Mouse (Mus musculus): ENCODE measurements around the gene Dus2.
"Not testable (repeated sequence)": the region's sequence is repeated elsewhere in the genome, so short reads cannot be mapped to it uniquely, and the experiment has no call there.

Dus2 gene

GRCm38 (mm10) chr8:105990856-105991387 is at the start of gene Dus2:
Dus2 (plus strand) TSS chr8:105991337.
- peak; percentile 46 for DNase-seq (ENCODE audit: low spot score)

- no peak for DNase-seq (ENCODE audit: low spot score)
Measured at GRCm38 (mm10) chr8:105942026-105942425, 49.1 kb upstream of the Dus2 start.

- no peak for DNase-seq (ENCODE audit: low spot score)
Measured at GRCm38 (mm10) chr8:105942542-105942941, 48.6 kb upstream of the Dus2 start.

DNA sequence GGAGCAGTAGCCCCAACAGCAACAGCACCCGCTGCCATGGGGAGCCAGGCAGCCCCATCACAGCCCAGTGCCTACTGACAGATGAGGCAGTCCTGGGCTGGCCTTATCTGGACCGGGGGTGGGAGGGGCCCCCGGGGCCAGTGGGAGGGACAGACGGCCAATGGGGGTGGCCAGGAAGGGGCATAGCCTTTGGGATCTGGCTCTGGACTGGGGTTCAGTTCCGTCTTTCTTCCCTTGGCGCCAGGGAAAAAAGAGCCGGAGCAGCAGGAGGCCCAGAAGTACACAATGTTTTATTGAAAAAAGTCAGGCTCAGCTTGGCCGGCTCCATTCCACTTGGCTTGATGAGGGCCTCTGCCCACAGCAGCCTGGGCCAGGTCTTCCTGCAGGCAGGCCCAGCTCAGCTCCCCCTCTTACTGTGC is 47.8 kb upstream of the Dus2 start, which contains the start of gene Lcat:
Lcat (minus strand) TSS at position 62 of the 419 bp plus-strand sequence.
- no peak for DNase-seq (ENCODE audit: low spot score)

- DNase-seq (ENCODE audit: low spot score), result no peak
Measured at GRCm38 (mm10) chr8:105949350-105949749, 41.8 kb upstream of the Dus2 start.

DNA sequence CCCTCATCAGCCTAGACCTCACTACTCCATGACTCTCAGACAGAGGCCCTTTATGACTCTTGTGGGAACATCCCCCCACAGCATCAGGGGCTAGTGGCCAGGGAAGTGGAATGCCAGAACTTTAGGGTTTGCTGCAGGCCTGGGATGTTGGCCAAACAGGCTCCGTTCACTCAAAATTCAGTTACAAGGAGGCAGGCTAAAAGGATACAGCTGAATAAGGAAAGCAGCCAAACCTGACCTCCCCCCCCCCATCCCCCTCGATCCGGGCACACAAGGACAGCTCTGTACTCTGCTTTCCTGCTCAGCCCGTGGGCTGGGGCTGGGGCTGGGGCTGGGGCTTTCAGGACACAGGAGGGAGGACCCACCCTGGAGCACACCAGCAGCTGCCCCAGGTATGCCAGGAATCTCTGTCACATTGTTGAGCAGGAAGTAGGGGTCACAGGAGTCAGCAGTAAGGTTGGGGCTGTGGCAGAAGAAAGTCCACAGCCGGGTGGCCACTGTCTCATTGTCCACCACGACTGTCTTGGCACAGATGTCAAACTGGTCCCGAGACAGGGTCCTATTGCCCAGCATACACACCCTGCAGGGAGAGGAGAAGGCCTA is 40.0 kb upstream of the Dus2 start:
- no peak for DNase-seq (ENCODE audit: low spot score)

DNA sequence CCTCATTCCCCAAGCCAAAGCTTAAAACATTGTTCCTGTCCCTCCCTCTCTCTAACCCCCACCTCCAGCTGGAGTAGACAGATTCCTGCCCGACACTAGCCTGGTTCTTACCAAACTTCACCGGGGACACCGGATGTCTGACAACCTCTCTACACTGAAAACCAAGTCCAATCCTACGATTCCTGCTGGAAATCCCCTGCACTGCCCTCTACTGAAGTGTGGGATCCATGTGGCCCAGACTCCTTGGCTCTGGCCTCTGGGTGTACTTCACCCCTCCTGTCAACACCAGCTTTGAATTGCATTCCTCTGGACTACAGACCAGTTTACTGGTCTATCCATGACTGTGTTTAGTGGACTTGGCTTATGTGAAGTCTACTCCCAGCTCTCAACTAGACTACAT is 34.6 kb upstream of the Dus2 start:
- DNase-seq (ENCODE audit: low spot score), result no peak

DNA sequence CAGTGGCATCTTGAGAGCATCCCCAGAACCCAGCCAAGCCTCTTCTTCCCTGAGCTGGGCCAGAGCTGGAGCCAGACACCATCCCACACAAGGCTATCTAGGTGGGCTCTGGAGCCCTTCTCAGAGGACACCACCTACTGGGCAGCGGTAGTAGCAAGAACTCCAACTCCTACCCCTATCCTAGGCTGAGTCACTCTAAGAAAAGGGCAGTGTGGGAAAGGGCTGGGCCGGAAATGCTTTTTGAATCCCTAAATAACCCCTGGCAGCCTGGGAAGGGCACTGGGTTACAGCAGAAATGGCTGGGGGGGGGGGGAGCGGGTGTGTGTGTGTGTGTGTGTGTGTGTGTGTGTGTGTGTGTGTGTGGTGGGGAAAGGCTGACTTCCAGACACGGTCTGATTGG is 33.3 kb upstream of the Dus2 start:
- no peak for DNase-seq (ENCODE audit: low spot score)

GRCm38 (mm10) chr8:105959350-105959749 is 31.8 kb upstream of the Dus2 start:
- no peak for DNase-seq (ENCODE audit: low spot score)

DNA sequence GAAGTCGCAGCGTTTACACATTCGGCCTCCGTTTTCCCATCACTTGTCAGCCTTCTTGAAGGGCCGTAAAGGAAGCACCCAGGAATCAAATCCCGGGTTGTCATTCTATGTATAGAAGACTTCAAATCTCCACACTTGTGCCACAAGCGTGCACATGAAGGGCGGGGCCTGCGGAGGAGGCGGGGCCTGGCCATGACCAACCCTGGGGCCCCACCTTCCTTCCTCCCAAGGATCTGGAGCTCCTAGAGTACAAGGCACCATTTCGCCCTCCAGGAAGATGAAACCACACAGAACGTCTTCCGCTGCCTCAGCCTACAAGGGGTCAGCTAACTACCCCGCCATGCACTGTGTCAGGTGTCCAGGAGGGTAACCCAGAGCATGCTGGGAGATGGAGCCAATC is 30.0 kb upstream of the Dus2 start:
- no peak for DNase-seq (ENCODE audit: low spot score)

DNA sequence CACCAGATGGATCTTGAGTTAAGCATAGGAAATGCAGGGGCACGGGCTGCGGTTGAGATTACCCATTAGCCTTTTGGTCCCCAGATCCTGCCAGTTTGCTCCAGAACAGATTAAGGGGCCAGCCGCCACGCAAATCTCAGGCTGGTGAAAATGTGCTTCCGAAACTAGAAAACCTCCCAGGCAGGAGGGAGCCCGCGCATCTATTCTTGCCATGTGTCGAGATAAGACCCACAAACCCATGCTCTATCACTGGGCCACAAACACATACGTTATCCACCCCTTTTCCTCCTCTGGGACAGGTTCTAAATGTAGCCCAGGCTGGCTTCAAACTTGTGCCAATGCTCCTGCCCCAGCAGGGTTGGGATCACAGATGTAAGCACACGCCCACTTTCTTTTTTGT is 29.6 kb upstream of the Dus2 start:
- no peak for DNase-seq (ENCODE audit: low spot score)

GRCm38 (mm10) chr8:105964506-105965265 is 26.5 kb upstream of the Dus2 start:
- DNase-seq (ENCODE audit: low spot score), result no peak

- peak; percentile 54 for DNase-seq (ENCODE audit: low spot score)
Measured at GRCm38 (mm10) chr8:105965266-105965904, 25.8 kb upstream of the Dus2 start.

DNA sequence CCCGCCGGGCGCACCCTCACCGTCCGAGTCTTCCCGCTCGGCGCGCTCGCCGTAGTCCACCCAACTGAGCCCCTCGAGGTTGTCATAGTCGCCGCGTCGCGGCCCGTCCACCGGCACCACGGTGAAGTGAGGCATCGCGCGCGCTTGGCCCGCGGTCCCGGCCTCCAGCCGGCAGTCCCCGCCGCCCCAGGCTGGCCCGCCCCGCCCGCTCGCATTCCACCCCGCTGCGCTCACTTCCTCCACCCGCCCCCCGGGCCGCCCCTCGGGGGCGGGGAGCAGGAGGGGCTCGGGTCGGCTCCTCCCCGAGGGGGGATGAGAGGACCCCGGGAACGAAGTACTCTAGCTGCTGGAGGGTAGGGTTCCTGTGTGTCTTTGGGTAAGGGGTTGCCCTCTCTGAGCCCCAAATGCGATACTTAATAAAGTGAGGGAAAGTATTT is 25.2 kb upstream of the Dus2 start, which contains the start of gene Slc12a4:
Slc12a4 (minus strand) TSS at position 193 of the 437 bp plus-strand sequence.
- DNase-seq (ENCODE audit: low spot score), result peak; percentile 54

GRCm38 (mm10) chr8:105966692-105967311 is 24.3 kb upstream of the Dus2 start:
- no peak for DNase-seq (ENCODE audit: low spot score)

DNA sequence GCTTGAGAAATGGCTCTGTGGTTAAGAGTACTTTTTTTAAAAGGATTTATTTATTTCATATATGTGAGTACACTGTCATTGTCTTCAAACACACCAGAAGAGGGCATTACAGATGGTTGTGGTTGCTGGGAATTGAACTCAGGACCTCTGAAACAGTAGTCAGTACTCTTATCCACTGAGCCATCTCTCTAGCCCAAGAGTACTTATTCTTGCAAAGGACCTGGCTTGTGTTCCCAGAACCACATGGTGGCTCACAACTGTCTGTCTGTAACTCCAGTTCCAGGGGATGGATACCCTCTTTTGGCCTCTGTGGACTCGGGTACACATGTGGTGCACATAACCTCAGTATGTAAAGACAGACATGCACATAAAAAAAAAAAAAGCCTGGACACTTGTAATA is 21.8 kb upstream of the Dus2 start:
- no peak for DNase-seq (ENCODE audit: low spot score)

DNA sequence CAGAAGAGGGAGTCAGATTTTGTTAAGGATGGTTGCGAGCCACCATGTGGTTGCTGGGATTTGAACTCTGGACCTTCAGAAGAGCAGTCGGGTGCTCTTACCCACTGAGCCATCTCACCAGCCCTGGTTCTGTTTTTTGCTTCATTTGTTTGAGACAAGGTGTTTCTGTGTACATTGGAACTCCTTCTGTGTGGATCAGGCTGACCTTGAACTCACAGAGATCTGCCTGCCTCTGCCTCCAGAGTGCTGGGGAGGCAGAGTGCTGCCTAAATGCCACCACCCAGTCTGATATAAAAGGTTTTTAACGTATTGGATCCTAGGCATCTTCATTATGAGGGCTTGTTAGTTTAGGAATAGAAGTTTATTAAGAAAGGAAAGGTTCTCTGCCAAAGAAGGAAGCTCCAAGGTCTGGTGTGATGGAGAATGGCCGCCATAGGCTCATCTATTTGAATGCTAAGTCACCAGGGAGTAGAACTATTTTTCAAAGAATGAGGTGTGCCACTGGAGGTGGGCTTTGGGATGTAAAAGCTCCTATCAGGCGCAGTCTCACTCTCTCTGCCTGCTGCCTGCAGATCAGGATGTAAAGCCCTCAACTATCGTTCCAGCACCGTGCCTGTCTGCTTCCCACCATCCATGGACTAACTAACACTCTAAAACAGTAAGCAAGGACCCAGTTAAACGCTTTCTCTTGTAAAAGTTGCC is 20.0 kb upstream of the Dus2 start:
- no peak for DNase-seq (ENCODE audit: low spot score)

GRCm38 (mm10) chr8:105975363-105975762 is 15.8 kb upstream of the Dus2 start:
- DNase-seq (ENCODE audit: low spot score), result no peak

DNA sequence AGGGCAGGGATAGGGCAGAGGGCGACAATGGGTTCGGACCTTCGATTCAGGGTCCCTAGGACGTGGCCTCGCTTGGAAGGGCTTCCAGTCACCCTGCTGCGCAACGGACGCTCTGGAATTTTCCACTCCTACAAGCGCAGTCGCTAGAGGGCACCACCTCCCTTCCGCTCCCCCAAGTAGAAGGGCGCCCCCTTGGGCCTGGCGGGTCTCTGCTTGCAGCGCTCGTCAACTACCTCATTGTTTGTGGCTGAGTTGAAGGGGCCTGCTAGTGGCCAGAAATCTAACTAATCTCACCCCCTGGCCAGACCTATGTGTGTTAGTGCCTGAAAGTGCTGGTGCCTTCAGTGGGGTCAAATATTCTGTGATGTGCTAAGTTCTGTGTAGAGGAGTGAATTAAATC is 11.8 kb upstream of the Dus2 start, which contains the start of gene Dpep3:
Dpep3 (minus strand) TSS at position 105 of the 400 bp plus-strand sequence.
- DNase-seq (ENCODE audit: low spot score), result no peak

DNA sequence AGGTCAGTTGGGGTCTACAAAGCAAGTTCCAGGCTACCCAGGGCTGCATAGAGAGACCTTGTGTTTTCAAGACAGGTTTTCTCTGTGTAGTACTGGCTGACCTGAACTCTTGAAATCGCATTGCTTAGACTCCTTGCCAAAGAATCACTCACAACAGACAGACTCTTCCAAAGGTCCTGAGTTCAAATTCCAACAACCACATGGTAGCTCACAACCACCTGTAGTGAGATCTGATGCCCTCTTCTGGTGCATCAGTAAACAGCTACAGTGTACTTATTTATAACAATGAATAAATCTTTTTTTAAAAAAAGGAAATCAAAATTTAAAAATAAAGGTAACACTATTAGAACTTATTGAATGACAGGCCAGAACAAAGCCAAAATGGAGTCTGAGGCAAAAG is 10.0 kb upstream of the Dus2 start:
- DNase-seq (ENCODE audit: low spot score), result no peak

- not testable (repeated sequence) for DNase-seq (ENCODE audit: low spot score)
Measured at GRCm38 (mm10) chr8:105983406-105983805, 7.7 kb upstream of the Dus2 start.

DNA sequence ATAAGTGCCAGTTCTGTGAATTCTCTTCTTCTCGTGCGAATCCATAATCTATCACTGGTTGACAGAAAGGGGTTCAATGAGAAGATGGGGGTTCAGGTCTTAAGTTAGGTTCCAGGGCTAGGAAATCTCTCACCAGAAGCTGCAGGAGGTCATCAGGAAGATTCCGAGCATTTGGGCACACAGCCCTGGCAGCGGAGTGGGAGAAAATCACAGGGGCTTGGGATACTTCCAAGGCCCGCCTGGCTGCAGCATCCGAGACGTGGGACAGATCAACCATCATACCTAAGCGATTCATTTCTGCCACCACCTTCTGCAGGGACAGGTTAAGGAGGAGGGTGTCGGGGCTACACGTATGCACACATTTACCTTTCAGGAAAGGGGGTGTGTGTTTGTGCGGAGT is 2.6 kb upstream of the Dus2 start:
- no peak for DNase-seq (ENCODE audit: low spot score)
